Mouse (Mus musculus) embryonic facial prominence, embryonic 12.5 days (tissue): ENCODE data around the gene Ccdc28a. TPM values are rescaled to one million over a fixed set of nuclear protein-coding genes. Genes with fewer than 3 reads are reported as not detected.
A peak's percentile ranks its signal among the peaks of the same experiment; 100 is the strongest.

Source experiments
- ATAC-seq: fragments of 200-750 bp; cut with Nextera tagmentation; 2 replicates; pipeline ENCODE4 v1.8.0; 2017; ENCODE audit not compliant: insufficient number of reproducible peaks, insufficient read depth, low FRiP score, low TSS enrichment
- H3K27ac ChIP-seq: fragments of 300-500 bp; sonication (generic); 2 replicates; pipeline ENCODE4 v1.5.1; 2016; ENCODE audit warnings: mild to moderate bottlenecking
- H3K27me3 ChIP-seq: fragments of 300-500 bp; sonication (generic); 2 replicates; pipeline ENCODE4 v1.6.1; 2016; ENCODE audit warnings: mild to moderate bottlenecking, moderate library complexity
- H3K36me3 ChIP-seq: fragments of 300-500 bp; sonication (generic); 2 replicates; pipeline ENCODE4 v1.6.1; 2016; ENCODE audit warnings: mild to moderate bottlenecking
- H3K4me1 ChIP-seq: fragments of 300-500 bp; sonication (generic); 2 replicates; pipeline ENCODE4 v1.6.1; 2016
- H3K4me2 ChIP-seq: fragments of 300-500 bp; sonication (generic); replicated peaks from 2 replicates; pipeline ENCODE4 v1.6.1; 2016; ENCODE audit warnings: mild to moderate bottlenecking, moderate library complexity
- H3K4me3 ChIP-seq: fragments of 300-500 bp; sonication (generic); 2 replicates; pipeline ENCODE4 v1.5.1; 2016; ENCODE audit warnings: mild to moderate bottlenecking
- H3K9ac ChIP-seq: fragments of 300-500 bp; sonication (generic); 2 replicates; pipeline ENCODE4 v1.6.1; 2016; ENCODE audit warnings: mild to moderate bottlenecking, moderate library complexity
- H3K9me3 ChIP-seq: fragments of 300-500 bp; sonication (generic); 2 replicates; pipeline ENCODE4 v1.6.1; 2016; ENCODE audit warnings: mild to moderate bottlenecking, moderate library complexity
- WGBS: fragments of 180-500 bp; shearing (Covaris S2); methylation state at CpG from one replicate; pipeline ENCODE4 v1.1.7; 2016; 5-methylcytosine and 5-hydroxymethylcytosine counted together
- polyA plus RNA-seq: library from polyadenylated mRNA; unstranded; fragments of >200 nt; fragmentation: Nextera tagmentation; extraction: Ambion mirVana; gene quantifications from 2 replicates; pipeline ENCODE4 v1.2.1, GENCODE M21; 2016

The Ccdc28a gene
- 10.1 and 10.4 TPM in 2 replicates for polyA plus RNA-seq

DNA sequence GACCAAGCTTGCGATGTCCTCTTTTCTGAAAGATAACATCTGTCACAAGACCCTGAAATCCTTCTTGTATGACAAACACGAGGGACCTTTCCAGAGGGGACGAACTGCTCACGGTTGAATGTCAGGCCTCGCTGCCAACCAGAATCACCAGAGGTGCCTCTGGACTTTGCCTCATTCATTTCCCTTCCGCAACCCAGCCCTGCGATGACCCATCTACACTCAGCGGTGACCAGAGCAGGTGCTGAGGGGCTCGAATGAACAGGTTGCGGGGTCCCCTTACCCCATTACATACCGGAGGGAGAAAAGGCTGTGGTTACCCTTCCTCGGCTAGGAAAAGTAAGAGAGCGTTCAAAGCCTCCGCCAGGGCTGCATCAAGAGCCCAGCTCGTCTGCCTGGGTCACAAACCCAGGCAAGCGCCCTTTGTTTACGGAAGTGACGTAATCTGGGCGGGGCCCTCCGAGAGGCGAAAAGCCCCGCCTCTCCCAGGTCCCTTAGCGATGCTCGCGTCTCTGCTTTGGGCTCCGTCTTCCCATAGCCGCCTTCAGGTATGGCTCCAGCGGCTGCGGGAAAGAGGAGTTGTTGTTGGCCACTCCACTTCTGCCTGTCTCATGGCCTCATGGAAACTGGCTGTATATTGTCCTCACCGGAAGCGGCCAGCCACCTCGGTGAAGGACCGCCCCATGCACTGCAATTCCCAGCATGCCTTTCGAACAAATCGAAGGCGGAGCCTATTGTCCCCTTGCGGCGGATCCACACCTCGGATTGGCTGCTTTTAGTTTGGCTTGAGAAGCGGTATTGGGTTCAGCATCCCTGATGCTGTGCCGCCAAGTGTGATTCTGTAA is at the start of gene Ccdc28a:
Gene Ccdc28a (minus strand): TSS at position 439 of the 842 bp plus-strand sequence.
- no peaks in the 10 kb centered on the region for H3K27me3 ChIP-seq
- WGBS = 2% methylated on average over 41 of the region's 41 CpGs
- ATAC-seq = peak; percentile 96
- peak within 1 kb of the TSS; percentile 77 for H3K4me3 ChIP-seq
- peaks cover 3% of the 10 kb centered on the region; the same call in 1 of the 2 replicates for H3K4me1 ChIP-seq
- peak within 1 kb of the TSS; percentile 72; the same call in 1 of the 2 replicates for H3K27ac ChIP-seq
- H3K9me3 ChIP-seq = no peaks in the 10 kb centered on the region
- H3K9ac ChIP-seq = peak within 1 kb of the TSS; percentile 58
- H3K36me3 ChIP-seq = no peaks in the 10 kb centered on the region
- peak within 1 kb of the TSS; percentile 80 for H3K4me2 ChIP-seq

DNA sequence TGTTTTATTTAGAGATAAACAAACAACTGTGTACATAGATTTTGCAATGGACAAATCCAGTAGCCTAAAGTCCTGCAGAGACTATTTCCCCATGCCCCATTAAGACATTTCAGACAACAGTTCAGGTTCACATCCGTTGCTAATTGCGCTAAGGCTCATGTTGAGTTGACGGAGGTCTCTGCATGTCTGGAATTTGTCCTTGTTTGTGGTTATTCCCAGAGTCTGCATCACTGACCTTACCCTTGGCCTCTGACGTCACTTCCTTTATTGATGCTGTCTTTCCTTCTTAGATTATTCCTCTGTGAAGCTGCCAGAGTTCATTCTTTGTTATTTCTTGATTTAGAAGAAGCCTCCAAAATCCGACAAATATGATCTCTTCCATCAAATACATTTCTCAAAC is 49.2 kb upstream of the Ccdc28a start:
- ATAC-seq = no peak
- H3K4me2 ChIP-seq = no peak overlapping the region
- H3K4me3 ChIP-seq = no peak overlapping the region
- no peak overlapping the region for H3K27ac ChIP-seq
- H3K27me3 ChIP-seq = no peaks in the 10 kb centered on the region
- H3K9ac ChIP-seq = no peak overlapping the region
- H3K36me3 ChIP-seq = no peaks in the 10 kb centered on the region
- no peaks in the 10 kb centered on the region for H3K9me3 ChIP-seq
- no peaks in the 10 kb centered on the region for H3K4me1 ChIP-seq
- WGBS = 85% methylated on average over 5 of the region's 5 CpGs

DNA sequence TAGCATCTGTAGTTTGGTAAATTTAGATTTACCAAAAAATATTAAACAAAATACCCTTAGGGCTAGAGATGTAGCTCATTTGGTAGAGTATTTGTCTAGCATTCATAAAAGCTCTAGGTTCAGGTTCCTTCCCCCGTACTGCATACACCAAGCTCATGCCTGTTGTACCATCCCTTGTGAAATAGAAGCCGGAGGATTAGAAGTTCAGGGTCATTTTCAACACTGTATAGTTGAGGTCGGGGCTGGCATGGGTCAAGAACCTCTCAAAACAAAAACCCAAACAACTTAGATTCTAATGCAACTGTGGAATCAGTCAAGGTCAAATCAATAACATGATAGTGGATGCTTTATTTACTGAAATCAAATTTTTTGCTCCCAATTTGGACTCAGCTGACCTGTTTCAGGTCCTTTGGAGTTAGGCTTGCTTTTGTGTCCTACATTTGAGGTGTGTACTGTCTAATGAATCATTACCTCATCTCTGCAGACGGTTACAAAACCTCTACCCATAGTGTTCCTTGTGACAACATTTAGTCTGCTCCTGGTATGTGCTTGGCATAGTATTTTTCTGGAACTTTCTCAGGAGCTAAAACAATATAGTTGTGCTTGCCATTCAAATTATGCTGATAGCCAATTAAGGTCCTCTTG is 41.4 kb upstream of the Ccdc28a start:
- Histone ChIP-seq H3K27ac (no peak overlapping the region), H3K4me3 (no peak overlapping the region), H3K27me3 (no peaks in the 10 kb centered on the region), H3K4me2 (no peak overlapping the region), H3K36me3 (no peaks in the 10 kb centered on the region), H3K9me3 (no peaks in the 10 kb centered on the region), H3K9ac (no peak overlapping the region), H3K4me1 (no peaks in the 10 kb centered on the region)
- ATAC-seq = no peak
- WGBS = 86% methylated on average over 4 of the region's 4 CpGs

DNA sequence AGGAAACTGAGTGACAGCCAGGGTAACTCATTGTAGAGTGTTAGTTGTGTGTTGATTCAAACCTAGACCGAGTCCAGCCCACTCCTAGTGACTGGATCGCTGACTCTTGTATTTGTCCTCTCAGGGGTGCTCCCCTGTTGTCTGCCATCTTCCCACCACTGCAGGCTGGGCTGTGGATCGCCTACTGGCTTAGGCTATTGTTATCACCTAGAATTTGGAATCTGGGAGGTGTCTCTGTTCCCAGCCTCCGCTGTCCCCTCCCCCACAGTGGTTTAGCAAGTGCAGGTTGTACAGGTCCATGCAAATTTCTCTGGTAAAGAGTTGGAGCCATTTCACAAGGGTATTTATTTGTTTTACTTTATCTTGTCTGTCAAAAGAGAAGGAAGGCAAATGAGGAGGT is 16.5 kb upstream of the Ccdc28a start:
- H3K9ac ChIP-seq = no peak overlapping the region
- H3K4me1 ChIP-seq = no peaks in the 10 kb centered on the region
- H3K36me3 ChIP-seq = no peaks in the 10 kb centered on the region
- no peak overlapping the region for H3K4me2 ChIP-seq
- no peak for ATAC-seq
- WGBS = 72% methylated on average over 4 of the region's 4 CpGs
- H3K27me3 ChIP-seq = no peaks in the 10 kb centered on the region
- H3K9me3 ChIP-seq = no peaks in the 10 kb centered on the region
- no peak overlapping the region for H3K27ac ChIP-seq
- H3K4me3 ChIP-seq = no peak overlapping the region

DNA sequence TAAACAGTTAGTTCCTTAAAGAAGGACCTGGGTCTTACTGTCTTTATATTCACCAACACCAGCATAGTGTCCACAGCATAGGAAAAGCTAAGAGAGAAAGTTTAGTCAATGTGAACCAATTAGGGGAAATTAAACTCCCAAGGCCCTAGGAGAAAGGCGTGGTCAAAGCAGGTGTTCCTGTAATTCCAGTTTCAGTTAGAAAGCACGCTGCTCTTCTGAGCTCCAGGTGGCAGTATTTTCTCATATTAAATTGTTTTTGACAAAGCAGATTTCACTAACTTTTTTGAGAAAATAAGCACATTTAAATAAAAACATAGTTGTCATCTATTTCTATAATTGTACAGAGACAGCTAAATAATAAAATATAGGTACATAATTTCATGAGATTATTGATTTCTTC is 8.8 kb upstream of the Ccdc28a start:
- H3K27me3 ChIP-seq = no peaks in the 10 kb centered on the region
- no peaks in the 10 kb centered on the region for H3K36me3 ChIP-seq
- H3K9me3 ChIP-seq = no peaks in the 10 kb centered on the region
- WGBS = 52% methylated on average over 2 of the region's 2 CpGs
- H3K4me2 ChIP-seq = no peak overlapping the region
- no peak overlapping the region for H3K9ac ChIP-seq
- ATAC-seq = no peak
- H3K4me1 ChIP-seq = no peaks in the 10 kb centered on the region
- no peak overlapping the region for H3K27ac ChIP-seq
- H3K4me3 ChIP-seq = no peak overlapping the region

DNA sequence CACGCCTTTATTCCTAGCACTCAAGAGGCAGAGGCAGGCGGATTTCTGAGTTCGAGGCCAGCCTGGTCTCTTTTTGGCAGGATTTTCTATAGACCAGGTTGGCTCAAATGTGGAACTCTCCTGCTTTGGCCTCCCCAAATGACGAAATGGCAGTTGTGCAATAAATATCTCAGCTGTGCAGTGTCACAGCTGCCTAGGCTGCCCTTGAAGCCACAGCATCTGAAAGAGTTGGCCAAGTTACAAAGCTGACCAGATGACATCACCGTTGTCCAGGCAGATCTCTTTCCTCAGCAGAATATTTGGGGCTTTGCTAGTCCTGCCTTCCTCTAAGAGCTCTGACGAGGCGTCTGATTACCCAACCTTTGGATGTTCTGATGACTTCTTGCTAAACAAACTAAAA is 2.4 kb upstream of the Ccdc28a start:
- H3K4me1 ChIP-seq = peaks cover 3% of the 10 kb centered on the region; the same call in 1 of the 2 replicates
- no peak for ATAC-seq
- H3K27me3 ChIP-seq = no peaks in the 10 kb centered on the region
- no peak overlapping the region for H3K4me3 ChIP-seq
- no peak overlapping the region for H3K9ac ChIP-seq
- H3K27ac ChIP-seq = no peak overlapping the region
- H3K9me3 ChIP-seq = no peaks in the 10 kb centered on the region
- H3K36me3 ChIP-seq = no peaks in the 10 kb centered on the region
- H3K4me2 ChIP-seq = no peak overlapping the region
- 83% methylated on average over 7 of the region's 7 CpGs for WGBS

DNA sequence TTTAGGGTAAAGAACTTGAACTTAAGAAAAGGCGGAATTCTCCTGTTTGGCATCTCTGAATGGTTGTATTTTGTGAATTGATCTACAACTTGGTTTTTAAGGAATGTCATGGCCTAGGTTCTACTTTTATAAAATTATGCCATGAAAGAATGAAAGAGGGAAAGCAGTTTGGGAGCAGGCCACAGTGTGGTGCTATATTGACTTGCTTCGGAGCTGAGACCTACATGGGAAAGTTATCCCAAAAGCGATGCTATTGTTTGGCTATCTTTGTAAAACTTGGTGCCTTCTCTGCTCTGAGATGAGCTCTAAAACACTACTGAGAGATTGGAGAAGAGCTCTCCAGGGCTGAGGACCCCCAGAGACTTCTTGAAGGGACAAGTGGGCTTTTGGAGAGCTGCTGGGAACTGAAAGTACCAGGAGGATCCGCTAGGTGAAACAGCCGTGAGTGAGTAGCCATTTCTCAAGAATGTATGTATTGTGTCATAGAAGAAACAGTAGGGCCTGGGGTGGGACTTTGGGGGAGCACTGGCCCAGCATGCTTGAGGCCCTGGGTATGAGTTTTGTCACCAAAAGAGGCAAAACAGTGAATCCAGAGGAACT is 1.6 kb upstream of the Ccdc28a start:
- no peaks in the 10 kb centered on the region for H3K27me3 ChIP-seq
- H3K27ac ChIP-seq = no peak overlapping the region
- H3K4me3 ChIP-seq = no peak overlapping the region
- H3K36me3 ChIP-seq = no peaks in the 10 kb centered on the region
- no peak overlapping the region for H3K9ac ChIP-seq
- ATAC-seq = no peak
- 80% methylated on average over 5 of the region's 5 CpGs for WGBS
- no peak overlapping the region for H3K4me2 ChIP-seq
- H3K9me3 ChIP-seq = no peaks in the 10 kb centered on the region
- H3K4me1 ChIP-seq = peaks cover 3% of the 10 kb centered on the region; the same call in 1 of the 2 replicates

DNA sequence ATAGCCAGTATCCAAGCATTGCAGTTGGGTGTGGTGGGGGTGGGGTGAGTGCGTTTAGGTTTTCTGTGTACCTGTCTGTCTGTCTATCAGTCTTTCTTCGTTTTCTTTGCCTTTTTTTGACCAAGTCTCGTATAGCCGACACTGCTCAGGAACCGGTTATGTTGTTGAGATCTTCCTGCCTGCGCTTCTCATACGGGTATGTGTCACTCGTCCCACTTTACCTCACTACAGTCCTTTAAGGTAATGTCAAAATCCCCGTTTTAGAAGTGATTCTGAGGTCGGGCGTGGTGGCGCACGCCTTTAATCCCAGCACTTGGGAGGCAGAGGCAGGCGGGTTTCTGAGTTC is 577 bp upstream of the Ccdc28a start:
- peak overlapping the region; percentile 77 for H3K4me3 ChIP-seq
- peak overlapping the region; percentile 58 for H3K9ac ChIP-seq
- peak overlapping the region; percentile 80 for H3K4me2 ChIP-seq
- H3K27me3 ChIP-seq = no peaks in the 10 kb centered on the region
- H3K4me1 ChIP-seq = peaks cover 3% of the 10 kb centered on the region; the same call in 1 of the 2 replicates
- no peaks in the 10 kb centered on the region for H3K36me3 ChIP-seq
- peak; percentile 62; the same call in 1 of the 2 replicates for ATAC-seq
- no peaks in the 10 kb centered on the region for H3K9me3 ChIP-seq
- 11% methylated on average over 14 of the region's 14 CpGs for WGBS
- no peak overlapping the region for H3K27ac ChIP-seq

DNA sequence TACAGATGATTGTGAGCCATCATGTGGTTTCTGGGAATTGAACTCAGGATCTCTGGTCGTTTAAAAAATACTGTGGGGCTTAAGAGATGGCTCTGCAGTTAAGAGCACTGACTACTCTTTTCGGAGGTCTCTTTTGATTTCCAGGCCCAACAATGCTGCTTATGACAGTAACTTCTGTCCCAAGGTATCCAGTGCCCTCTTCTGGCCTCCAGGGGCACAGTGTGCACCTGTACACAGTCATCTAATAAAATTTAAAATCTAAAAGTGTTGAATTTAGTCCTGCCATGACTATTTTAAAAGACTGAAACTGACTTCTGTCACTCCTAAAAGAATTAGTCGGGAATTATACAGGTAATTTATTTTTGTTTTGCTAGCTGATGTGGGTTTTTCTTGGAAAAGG is 907 bp downstream of the Ccdc28a start:
- no peak overlapping the region for H3K4me3 ChIP-seq

DNA sequence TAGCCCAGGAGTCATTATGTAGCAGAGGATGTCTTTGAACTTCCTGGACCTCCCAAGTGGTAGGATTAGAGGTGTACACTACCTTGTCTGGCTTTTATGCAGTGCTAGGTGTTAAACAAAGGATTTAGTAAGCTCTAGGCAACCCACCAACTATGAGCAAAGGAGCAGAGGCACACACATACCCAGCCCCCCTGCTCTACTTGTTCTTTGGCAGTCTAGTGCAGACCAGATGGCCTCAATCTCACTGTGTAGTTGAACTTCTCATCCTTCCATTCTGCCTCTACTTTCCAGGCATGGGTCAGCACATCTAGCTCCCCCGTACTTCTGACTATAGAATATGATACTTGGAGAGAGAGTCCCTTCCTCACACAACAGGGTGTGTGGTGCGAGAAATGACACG is 10.4 kb downstream of the Ccdc28a start:
- Histone ChIP-seq H3K9ac (no peak overlapping the region), H3K4me1 (no peaks in the 10 kb centered on the region), H3K4me3 (no peak overlapping the region), H3K36me3 (no peaks in the 10 kb centered on the region), H3K4me2 (no peak overlapping the region), H3K27me3 (no peaks in the 10 kb centered on the region), H3K27ac (no peak overlapping the region), H3K9me3 (no peaks in the 10 kb centered on the region)
- 87% methylated on average over 3 of the region's 3 CpGs for WGBS
- no peak for ATAC-seq

More for the DNA sequence above, 907 bp downstream of the Ccdc28a start:
- no peak for ATAC-seq
- Histone ChIP-seq H3K9ac (no peak overlapping the region), H3K27me3 (no peaks in the 10 kb centered on the region), H3K9me3 (no peaks in the 10 kb centered on the region), H3K4me1 (peaks cover 3% of the 10 kb centered on the region; the same call in 1 of the 2 replicates), H3K27ac (no peak overlapping the region), H3K4me2 (peak overlapping the region; percentile 80; the same call in 1 of the 2 replicates), H3K36me3 (no peaks in the 10 kb centered on the region)
- WGBS = 56% methylated on average over 3 of the region's 3 CpGs

DNA sequence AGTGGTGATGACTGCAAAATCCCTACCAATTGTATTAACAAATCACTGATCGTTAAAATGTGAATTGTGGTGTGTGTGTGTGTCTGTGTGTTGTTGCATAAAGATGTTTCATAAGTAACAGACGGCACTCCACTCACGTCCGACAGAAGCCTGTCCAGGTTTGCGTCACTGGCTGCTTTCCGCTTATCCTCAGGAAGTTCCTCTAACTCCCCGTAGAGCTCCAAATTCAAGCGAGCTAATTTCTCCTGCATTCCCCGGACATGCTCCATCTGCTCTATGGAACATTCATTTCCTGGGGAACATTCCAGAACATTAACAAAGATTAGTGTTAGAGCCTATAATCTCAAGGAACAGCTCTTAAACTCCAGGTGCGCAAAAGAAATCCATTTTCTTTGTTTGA is 15.4 kb downstream of the Ccdc28a start:
- Histone ChIP-seq H3K9me3 (no peaks in the 10 kb centered on the region), H3K27ac (no peak overlapping the region), H3K4me3 (no peak overlapping the region), H3K9ac (no peak overlapping the region), H3K36me3 (no peaks in the 10 kb centered on the region), H3K4me2 (no peak overlapping the region), H3K27me3 (no peaks in the 10 kb centered on the region), H3K4me1 (no peaks in the 10 kb centered on the region)
- 81% methylated on average over 10 of the region's 10 CpGs for WGBS
- ATAC-seq = no peak

DNA sequence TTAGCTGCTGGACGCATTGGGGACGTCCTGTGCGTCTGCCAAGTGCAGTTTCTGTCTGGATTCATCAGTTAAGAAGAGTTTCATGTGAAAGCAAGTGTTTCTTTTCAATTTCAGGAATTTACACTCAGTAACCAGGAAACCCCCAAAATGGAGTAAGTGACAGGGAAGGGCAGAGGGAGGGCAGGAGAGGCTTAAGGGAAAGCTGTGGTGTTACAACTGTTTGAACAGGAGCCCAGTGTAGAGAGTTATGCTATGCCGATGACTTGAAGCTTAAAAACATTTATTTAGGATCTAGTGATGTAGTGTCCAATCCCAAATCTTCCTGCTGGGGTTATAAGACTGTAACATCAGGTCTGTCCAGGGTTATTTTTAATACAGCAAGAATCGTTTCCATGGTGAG is 20.7 kb downstream of the Ccdc28a start:
- no peaks in the 10 kb centered on the region for H3K9me3 ChIP-seq
- WGBS = 85% methylated on average over 5 of the region's 5 CpGs
- H3K4me1 ChIP-seq = no peaks in the 10 kb centered on the region
- no peak overlapping the region for H3K4me2 ChIP-seq
- no peak for ATAC-seq
- H3K27ac ChIP-seq = no peak overlapping the region
- H3K27me3 ChIP-seq = no peaks in the 10 kb centered on the region
- no peaks in the 10 kb centered on the region for H3K36me3 ChIP-seq
- H3K4me3 ChIP-seq = no peak overlapping the region
- no peak overlapping the region for H3K9ac ChIP-seq
